Mouse (Mus musculus) ovary, postnatal 10 days (tissue): ENCODE results near the gene Pim1.
"Not testable (repeated sequence)": the region's sequence is repeated elsewhere in the genome, so short reads cannot be mapped to it uniquely, and the experiment has no call there.

Experiments used
- DNase-seq: peaks from one replicate; pipeline ENCODE4 v3.0.0; 2022; ENCODE audit warnings: low spot score

The Pim1 gene

GRCm38 (mm10) chr17:29490713-29491581 lies at the start of gene Pim1:
Gene Pim1 (plus strand): TSS chr17:29490753.
- peak; percentile 88 for DNase-seq

- DNase-seq = no peak
Observed at GRCm38 (mm10) chr17:29441562-29441961, 49.0 kb upstream of the Pim1 start.

GRCm38 (mm10) chr17:29442131-29442557 lies 48.4 kb upstream of the Pim1 start:
- no peak for DNase-seq

GRCm38 (mm10) chr17:29443724-29444123 lies 46.8 kb upstream of the Pim1 start:
- DNase-seq = no peak

DNA sequence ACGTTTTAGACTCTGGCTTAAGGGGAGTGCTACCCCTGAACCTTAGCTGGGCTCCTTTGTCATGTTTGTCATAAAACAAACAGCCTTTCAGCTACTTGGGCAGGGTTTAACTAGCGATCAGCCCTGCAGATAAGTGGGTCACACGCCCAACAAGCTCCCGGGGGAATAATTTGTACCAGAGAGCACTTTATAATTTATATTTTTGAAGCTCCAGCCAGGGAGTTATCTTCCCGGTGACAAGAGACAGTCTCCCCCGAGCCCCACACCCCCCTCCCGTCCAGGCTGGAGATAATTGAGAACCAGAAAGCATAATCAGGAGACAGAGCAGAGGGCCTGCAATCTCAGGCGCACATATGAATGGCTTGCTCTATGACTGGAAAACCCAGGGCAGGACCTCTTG lies 45.5 kb upstream of the Pim1 start:
- DNase-seq = no peak

GRCm38 (mm10) chr17:29447323-29447722 lies 43.2 kb upstream of the Pim1 start:
- no peak for DNase-seq

GRCm38 (mm10) chr17:29448055-29448454 lies 42.5 kb upstream of the Pim1 start:
- no peak for DNase-seq

GRCm38 (mm10) chr17:29448561-29448960 lies 42.0 kb upstream of the Pim1 start:
- no peak for DNase-seq

DNA sequence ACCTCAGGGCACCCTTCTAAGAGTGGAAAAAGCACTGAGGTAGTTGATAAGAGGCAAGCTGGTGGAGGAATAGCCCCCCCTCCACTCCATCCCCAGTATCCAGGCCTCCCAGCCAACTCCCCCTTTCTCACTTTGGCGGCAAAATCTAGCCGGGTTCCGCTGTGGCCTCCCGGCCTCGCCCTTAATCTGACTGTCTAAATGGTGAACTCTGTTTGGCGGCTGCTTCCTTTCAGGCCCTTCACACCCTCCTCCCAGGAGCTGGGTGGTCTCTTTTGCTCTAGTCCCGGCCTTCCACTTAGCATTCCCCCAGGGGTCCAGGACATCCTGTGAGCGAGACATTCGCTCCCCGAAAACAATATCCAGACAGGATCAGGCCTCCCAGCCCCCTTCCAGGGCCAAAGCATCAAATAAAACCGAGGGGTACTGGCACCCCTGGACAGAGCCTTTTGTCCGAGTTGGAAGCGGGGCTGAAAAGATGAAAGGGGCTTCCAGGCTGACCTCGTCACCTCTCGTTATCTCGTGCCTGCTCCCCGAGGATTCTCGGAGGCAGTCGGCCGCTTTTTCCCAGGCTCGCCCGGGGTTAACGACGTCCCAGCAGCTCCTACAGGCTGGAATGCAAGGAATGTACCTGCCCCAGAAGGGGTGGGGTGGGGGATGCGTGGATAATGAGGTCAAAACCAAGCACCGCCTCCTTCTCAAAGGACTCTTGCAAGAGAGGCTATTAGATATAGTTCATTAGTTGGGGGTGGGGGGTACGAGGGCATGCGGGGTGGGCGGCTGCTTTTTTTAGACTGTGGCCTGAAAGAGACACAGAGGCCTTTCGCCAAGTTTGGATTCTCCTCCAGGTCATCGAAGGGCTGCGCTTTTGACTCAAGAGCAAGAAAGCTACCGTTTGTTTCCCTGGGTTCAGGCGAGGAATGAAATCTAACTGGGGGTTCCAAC lies 39.4 kb upstream of the Pim1 start:
- DNase-seq = no peak

DNA sequence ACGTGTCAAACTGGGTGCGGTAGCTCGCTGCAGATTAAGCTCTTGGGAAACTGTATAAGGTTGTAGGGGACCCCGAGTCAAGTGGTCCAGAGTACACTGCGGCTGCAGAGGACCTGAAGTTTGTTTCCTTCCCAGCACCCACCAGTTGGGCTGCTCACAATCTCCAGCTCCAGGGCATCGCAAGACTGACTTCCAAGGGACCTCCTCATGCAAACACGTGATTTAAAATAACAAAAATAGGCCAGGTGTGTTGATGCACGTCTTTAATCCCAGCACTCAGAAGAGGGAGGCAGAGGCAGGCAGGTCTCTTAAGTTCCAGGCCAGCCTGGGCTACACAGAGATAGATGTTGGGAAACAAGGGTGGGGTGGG lies 38.7 kb upstream of the Pim1 start:
- DNase-seq = no peak

DNA sequence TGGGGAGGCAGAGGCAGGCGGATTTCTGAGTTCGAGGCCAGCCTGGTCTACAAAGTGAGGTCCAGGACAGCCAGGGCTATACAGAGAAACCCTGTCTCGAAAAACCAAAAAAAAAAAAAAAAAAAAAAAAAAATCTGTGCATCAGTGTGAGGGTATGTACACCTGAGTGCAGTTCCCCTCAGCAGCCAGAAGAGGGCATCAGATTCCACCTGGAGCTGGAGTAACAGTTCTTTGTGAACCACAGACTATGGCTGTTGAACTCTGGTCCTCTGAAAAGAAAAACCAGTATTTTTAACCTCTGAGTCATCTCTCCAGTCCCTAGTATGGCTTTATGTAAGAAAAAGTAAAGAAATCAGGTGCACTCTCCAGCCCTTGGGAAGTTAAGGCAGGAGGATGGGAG lies 36.4 kb upstream of the Pim1 start:
- DNase-seq = not testable (repeated sequence)

DNA sequence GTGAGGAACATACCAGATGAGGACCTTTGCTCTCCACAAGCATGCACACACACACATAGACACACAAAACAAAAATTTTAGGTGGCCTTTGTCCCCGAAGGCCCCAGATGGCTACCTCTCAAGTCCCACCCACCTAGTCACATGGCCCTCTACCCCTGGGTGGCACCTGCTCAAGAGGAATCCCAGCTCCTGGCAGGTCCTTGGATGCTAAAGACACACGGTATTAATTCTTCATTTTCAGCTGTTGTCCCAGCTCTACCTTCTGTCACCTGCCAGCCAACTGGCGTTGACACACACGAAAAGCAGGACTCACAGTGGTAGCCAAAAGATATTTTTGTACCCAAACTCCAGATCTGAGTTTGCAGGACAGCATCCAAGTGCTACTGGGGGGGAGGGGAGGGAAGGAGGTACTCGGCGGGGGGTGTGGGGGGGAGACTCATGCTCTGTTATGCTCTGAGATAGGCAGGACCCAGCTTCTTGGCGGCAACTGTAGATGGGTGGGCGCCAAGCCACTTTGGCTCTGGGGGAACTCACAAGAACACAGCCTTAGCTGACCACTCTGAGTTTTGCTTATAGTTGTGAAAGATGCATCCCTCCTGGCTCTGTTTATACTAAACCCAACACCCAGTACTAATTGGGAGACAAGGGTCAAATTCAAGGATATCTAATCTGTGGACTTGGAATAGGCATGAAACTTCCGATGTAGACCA lies 35.0 kb upstream of the Pim1 start:
- no peak for DNase-seq

DNA sequence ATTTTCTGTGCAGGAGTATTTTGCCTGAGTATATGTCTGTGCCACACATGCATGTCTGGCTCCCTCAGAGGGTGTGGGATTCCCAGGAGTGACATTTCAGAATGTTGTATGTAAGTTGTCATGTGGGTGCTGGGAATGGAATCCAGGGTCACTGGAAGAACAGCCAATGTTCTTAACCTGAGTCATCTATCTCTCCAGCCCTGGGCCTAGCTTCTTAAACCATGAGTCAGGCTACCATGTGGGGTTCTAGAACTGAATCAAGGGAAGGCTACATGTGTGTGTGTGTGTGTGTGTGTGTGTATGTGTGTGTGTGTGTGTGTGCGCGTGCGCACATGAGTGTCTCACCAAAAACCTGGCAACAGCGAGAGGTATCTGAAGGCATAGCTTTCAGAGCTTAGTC lies 34.1 kb upstream of the Pim1 start:
- no peak for DNase-seq

- no peak for DNase-seq
Observed at GRCm38 (mm10) chr17:29456926-29457325, 33.6 kb upstream of the Pim1 start.

DNA sequence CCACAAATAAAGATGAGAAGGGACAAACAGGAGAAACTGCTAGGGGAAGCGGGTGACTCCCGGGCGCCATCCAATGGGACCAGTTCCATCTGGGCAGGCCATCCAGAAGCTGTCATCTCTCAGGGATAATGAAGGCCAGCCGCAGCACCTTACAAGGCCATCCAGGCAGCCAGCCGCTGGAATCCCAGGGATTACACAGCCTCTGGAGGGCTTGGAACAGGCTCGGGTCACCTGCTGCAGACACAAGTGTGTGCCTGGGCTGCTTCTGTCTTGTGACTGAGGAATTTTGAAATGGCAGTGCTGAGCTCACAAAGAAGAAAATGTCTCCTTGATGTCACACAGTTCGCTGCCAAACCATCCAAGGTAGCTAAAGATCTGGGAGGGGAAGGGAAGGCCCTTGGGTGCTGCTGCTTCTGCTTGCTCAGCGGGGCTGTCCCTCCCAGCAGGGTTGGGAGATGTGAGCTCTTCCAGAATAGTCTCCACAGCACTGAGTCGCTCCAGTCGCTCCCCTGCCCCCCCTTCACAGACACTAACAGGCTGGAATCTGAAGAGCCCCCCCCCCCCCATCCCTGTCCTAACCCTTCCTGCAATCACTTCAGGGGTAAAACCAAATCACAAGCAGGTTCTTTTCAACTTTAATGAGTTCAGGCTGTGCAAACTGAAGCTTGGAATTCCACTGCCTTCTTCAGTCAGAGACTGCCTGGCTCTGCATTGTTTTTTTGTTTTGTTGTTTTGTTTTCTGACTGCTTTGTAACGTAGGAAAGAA lies 32.6 kb upstream of the Pim1 start:
- DNase-seq = no peak

DNA sequence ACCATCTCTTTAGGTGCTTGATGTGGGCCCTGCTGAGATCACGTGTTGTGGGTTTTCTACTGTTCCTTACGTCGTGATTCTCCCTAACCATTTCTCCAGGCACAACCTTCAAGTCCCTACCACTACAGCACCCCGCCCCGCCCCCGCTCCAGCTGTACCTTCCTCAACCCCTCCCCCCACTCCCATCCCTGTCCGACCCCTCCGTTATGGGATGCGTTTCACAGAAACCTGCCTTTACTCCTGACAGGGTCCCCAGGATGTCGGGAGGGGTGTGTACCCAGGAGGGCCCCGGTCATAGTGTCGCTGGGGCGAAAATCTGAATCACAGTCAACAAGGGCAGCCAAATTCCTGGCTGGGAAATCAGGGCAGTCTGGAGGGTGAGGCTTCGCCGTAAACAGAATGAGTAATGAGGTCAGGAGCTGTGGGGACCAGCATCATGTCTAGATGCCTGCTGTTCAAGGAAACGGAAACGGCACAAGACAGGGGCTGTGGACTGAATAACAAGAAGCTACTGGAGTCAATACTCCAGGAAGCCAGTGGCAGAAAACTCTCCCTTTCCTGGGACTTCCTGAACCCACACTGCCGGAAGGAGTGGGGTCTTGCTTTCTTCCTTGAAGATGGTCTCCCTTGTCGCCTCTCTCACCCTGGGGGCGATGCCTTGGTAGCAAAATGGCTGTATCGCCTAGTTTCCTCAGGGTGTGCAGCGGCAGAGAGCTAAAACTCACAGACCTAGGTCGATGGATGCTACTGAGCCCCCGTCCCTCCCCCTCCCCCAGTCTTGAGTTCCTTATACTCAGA lies 31.0 kb upstream of the Pim1 start:
- DNase-seq = no peak

- DNase-seq = no peak
Observed at GRCm38 (mm10) chr17:29460119-29460505, 30.4 kb upstream of the Pim1 start.

GRCm38 (mm10) chr17:29463627-29464026 lies 26.9 kb upstream of the Pim1 start:
- no peak for DNase-seq

GRCm38 (mm10) chr17:29464068-29464467 lies 26.5 kb upstream of the Pim1 start:
- DNase-seq = no peak

DNA sequence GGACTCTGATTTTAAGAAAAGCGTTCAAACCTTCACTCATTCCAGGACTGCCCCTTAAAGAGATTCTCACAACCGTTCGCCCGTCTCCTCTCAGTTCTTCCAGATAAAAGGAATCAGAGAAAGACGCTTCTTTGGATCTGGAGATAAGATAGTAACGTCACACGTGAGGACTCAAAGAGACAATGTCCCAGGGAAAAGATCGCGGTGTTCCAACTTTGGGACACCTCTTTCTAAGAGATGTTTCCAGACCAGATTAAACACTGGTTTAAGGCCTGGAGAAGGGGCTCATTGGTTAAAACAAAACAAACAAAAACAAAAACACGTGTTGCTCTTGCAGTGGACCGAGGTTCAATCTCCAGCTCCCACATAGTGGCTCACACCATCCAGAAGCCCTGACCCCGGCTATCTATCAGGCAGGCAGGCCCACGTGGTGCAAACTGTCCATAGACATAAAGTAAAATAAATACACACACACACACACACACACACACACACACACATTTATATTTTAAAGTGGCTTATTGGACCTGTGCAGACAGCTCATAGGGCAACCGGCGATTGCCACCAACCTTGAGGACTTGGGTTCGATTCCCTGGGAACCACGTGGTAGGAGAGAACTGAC lies 25.9 kb upstream of the Pim1 start:
- no peak for DNase-seq
